Mouse (Mus musculus) liver, adult (tissue): ENCODE results near the gene Tcf3.

ENCODE experiments used
- GATA4 ChIP-seq: IDR thresholded peaks from 2 replicates; pipeline ENCODE4 v1.6.1; 2014; ENCODE audit warnings: mild to moderate bottlenecking, low read length; ENCODE audit not compliant: insufficient replicate concordance

Gene Tcf3

DNA sequence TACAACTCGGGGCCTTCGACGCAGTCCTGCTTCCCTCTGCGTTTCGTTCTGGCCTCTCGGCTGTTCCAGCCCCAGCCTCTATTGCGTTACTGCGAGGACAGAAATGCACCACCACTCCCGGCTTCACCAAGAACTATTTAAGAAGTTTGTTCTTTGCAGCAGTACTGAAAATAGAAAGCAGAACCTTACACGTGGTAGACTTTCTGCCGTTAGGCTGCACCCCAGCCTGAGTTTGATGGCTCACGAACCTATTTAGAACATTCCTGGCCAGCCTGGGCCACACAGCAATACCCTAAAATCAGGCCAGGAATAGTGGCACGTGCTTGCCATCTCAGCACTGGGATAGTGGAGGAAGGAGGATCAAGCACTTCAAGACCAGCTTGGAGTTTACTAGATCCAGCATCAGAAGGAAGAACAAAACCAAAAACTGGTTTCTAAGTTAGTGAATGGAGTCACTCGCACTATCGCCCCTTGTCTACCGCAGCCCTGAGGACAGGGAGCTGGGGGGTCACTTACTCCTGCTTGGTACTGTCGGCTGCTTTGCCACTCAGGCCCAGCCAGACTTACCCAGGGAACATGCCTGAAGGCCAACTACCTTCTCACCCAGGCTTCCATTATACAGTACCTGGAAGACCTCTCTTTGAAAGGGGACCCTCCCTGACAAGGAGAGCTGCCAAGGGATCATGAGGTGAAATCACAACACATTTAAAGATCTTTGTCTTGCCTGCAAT, 33.3 kb downstream of the Tcf3 start:
- no peak for TF ChIP-seq GATA4

DNA sequence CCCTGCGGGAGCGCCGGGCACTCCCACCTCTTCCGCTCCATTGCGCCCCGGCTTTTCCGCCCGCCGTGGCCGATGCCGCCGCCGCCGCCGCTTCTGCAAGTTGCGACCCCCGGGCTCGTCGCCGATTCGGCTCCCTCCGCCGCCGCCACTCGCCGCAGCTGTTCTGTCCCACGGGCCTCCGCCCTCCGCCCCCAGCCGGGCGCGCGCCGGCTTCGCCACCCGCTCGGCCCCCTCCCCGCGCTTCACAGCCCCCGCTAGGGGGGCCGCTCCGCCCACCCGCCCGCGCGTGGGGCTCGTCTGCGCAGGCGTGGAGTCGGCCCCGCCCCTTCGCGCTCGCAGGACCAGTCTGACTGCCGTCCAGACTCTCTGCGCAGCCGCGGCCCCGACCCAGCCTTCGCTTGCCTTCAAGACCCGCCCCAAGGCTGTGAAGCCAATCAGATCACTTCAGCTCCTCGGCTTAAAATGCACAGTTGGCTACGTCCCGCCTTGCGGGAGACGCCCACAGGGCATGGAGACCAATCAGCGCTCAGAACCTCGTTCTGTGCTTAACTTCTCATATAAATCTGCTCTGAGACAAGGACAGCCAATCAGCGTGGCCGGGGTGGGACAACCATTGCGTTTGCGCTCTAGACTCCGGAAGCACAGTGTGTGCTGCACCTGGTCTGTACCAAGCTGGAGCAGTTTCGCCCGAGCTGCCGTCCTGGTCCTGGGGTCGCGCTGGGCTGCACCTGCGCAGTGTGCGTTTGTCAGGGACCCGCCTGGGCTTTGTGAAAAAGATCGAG, 34.1 kb downstream of the Tcf3 start, which contains the start of gene Mbd3:
Gene Mbd3, minus strand, starts transcription at position 360 of the 782 bp plus-strand sequence.
- TF ChIP-seq GATA4 = no peak

GRCm38 (mm10) chr10:80398719-80399190, 34.7 kb downstream of the Tcf3 start:
- no peak for TF ChIP-seq GATA4

GRCm38 (mm10) chr10:80398174-80398535, 35.3 kb downstream of the Tcf3 start:
- no peak for TF ChIP-seq GATA4

DNA sequence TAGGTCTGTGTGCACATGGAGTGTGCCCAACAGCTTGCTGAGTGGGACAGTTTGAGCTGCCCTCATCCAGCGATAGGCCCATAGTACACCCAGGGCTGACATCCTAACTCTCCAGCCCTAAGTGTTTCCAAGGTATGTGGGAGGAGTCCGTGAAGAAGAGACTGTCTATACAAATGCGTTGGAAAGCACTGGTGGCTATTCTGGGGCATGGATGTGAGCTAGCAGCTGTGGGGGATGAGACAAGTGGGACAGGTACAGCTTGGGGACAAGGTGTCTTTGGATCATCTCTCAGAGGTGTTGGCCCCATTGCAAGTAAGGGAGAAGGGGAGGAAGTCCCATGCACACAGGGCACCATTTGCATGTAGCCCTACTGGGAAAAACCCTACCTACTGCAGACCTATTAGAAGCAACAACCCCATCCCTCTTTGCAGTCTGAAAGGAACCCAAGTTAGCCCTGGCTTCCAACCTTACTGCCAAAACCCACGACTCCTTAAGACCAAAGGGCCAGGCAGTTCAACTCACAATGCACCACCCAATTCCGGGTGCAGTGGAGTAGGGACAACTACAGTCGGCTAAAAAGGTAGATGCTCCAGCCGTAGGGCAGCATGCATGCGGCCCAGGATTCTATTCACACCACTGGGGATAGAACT, 35.8 kb downstream of the Tcf3 start:
- no peak for TF ChIP-seq GATA4

DNA sequence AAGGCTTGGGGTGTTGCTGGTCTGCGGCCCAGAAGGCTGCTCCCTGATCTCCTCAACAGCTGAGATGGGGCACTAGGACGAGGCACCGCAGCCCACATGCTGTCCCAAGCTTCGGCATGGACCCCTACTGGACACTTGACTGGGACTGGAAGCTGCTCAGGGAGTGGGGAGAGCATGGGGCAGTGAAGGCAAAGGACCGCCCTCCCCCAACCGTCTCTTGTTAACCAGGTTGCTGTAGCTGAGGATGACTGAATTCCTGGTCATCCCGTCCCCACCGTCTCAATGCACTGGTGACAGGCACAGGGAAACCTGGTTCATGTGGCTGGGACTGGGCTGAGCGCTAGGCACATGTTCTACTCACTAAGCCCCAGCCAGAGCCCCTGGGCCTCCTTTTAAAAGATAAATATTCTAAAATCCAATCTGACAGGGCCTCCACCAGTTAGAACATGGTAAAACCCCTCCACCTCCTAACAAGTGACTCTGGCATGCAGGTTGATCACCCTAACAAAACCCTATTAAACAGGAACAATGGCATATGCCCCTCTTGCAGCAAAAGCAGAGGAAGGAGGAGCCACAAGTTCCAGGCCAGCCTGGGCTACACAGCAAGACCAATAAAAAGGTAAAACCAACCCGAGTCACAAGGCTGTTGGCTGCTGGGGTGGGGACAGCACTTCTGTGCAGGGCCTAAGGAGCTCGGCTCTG, 36.5 kb downstream of the Tcf3 start:
- no peak for TF ChIP-seq GATA4

- TF ChIP-seq GATA4 = no peak
Measured at GRCm38 (mm10) chr10:80395025-80395627, 38.3 kb downstream of the Tcf3 start.

DNA sequence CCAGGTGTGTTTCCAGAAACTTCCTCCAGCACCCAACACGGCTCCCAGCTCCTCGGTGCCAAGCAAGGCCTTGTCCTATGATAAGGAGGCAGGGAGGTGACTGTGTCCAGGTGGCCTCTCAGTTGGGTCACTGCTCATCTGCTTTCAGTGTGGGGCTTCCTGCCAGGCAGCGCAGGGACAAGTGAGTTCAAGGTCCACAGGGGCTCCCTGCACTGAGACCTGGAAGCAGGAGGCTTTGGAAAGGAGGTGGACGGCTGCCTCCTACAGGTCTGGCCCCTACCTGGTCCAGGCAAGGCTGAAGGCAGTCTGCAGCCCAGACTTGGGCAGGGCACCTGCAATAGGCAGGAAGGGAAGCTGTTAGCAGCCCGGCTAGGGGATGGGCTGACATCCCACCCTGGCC, 40.8 kb downstream of the Tcf3 start:
- TF ChIP-seq GATA4 = no peak

DNA sequence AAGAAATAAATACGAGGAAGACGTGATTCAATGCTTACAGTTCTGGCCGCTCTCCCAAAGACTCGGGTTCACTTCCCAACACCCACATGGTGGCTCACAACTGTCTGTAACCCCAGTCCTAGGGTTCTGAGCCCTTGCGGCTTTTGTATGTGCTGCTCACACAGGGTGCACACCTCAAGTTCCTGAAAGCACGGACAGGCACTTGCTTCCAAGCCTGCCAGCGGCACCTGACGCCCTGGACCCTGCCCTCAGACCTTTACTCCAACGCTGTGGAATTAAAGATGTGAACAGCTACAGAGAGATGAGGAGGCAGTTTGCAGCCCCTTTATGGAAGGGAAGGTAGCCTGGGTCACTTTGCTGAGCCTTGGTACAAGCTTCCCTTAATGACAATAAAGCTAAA, 42.8 kb downstream of the Tcf3 start:
- no peak for TF ChIP-seq GATA4

DNA sequence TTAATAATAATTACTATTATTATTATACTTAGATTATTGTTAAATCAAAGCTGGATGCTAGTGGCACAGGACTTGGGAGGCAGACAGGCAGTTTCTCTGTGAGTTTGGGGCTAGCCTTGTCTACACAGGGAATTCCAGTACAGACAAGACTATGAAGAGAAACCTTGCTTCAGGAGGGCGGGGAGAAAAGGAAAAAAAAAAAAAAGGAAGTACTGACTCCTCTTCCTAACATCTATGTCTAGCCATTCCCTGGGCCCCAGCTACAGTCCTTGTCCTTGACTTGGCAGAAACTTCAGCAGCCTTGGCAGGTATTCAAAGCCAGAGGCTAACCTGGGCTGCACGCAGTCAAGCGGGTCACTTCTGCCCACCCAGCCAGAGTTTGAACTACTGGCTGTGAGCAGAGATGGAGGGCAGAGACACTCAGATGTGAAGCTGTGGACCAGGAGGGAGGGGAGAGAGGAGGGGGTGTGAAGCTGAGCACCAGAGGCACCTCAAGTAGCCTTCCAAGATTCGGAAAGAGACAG, 44.2 kb downstream of the Tcf3 start:
- no peak for TF ChIP-seq GATA4

GRCm38 (mm10) chr10:80388731-80389130, 44.7 kb downstream of the Tcf3 start:
- no peak for TF ChIP-seq GATA4

DNA sequence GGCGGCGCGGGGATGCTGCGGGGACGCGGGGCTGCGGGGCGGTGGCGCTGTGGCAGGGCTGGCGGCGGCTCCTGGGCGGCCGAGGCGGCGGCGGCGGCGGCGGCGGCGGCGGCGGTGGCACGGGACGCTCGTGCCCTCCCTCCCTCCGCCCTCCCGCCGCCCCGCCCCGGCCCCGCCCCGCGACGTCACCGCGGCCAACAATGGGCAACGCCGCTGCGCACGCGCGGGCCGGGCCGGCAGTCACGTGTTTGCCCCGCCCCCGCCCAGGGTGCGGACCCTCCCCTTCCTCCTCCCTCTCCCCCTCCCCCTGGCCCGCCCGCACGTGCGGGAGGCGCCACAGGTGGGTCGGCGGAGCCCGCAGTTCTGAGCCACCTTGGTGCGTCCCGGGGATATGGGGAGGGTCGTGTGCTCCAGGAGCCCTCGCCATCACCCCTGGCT, 45.9 kb downstream of the Tcf3 start, which contains the start of gene Mex3d:
Gene Mex3d, minus strand, starts transcription at position 138 of the 438 bp plus-strand sequence.
- no peak for TF ChIP-seq GATA4

GRCm38 (mm10) chr10:80386735-80387471, 46.5 kb downstream of the Tcf3 start:
- no peak for TF ChIP-seq GATA4
